Mouse (Mus musculus): ENCODE results near the gene Gm9945.

Gm9945 gene

DNA sequence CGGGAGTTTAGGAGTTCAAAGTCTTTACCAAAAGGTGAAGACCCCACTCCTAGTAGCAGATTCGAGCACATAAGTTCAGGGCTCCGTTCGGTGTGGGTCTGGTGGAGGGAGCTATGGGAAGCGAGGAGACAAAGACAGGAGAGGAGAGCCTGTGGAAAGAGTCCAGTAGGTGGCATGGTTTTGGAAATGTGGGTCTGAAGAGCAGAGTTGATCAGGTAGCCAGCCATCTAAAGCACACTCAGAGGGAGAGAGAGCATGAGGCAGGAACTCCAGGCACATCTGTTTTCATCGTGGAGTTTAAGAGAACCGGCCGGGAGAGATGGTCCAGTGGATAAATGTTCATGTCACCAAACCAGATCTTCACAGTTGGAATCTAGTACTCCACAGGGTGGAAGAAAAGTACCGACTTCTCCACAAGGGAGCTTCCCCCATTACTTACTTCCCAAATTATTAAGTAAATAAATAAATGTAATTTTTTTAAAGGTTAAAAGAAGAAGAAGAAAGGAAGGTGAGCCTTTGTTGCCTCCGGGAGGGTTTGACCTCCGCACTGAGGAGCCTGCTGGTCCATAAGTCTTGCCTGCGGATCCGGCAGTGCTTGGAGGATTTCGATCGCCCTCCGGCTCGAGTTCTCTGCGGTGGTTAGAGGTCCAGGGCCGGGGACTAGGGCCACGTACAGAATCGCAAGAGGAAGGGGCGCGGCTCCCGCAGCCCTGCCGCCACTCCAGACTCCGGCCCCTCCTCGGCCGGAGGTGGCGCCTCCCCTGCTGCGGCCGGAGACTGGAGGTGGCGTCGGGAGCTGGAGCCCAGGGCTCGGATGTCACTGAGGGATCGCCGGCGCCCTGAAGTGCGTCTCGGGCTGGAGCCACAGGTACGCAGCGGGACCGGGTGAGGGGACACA, 23.2 kb upstream of the Gm9945 start, which contains the start of the genes Gm10447 and Shroom1:
Gene Gm10447, minus strand, starts transcription at position 637 of the 898 bp plus-strand sequence.
Gene Shroom1, plus strand, starts transcription at position 732 of the 898 bp plus-strand sequence.
- H3K4me3 ChIP-seq (replicated peaks; ENCODE audit: low read length): peak within 1 kb of the TSS; percentile 76
- H3K9me3 ChIP-seq (ENCODE audit: low read length): no peaks in the 10 kb centered on the region
- peaks cover 81% of the 10 kb centered on the region for H3K27me3 ChIP-seq (ENCODE audit: insufficient read depth, low read length)
- H3K4me1 ChIP-seq (replicated peaks; ENCODE audit: low read depth, low read length): peaks cover 19% of the 10 kb centered on the region
- H3K36me3 ChIP-seq (ENCODE audit: insufficient read depth, low read length): no peaks in the 10 kb centered on the region
- TF ChIP-seq CTCF (conservative IDR thresholded peaks at IDR 0.05; ENCODE audit: low read length) (peak; percentile 13; the same call in 1 of the 2 replicates), NANOG (IDR thresholded peaks at IDR 0.05; ENCODE audit: borderline replicate concordance, low read length) (no peak), POU5F1 (IDR thresholded peaks at IDR 0.05; ENCODE audit: borderline replicate concordance, low read length) (no peak)

GRCm38 (mm10) chr11:53457372-53457954, 22.5 kb upstream of the Gm9945 start:
- Histone ChIP-seq H3K4me3 (replicated peaks; ENCODE audit: low read length) (peak overlapping the region; percentile 76), H3K4me1 (replicated peaks; ENCODE audit: low read depth, low read length) (peaks cover 27% of the 10 kb centered on the region), H3K27me3 (ENCODE audit: insufficient read depth, low read length) (peaks cover 87% of the 10 kb centered on the region), H3K9me3 (ENCODE audit: low read length) (no peaks in the 10 kb centered on the region), H3K36me3 (ENCODE audit: insufficient read depth, low read length) (no peaks in the 10 kb centered on the region)
- TF ChIP-seq NANOG (IDR thresholded peaks at IDR 0.05; ENCODE audit: borderline replicate concordance, low read length) (no peak), POU5F1 (IDR thresholded peaks at IDR 0.05; ENCODE audit: borderline replicate concordance, low read length) (no peak), CTCF (conservative IDR thresholded peaks at IDR 0.05; ENCODE audit: low read length) (0 out of 2 replicates have a peak, but pooled peaks have one; percentile 5)

GRCm38 (mm10) chr11:53458996-53459395, 21.0 kb upstream of the Gm9945 start:
- no peaks in the 10 kb centered on the region for H3K9me3 ChIP-seq (ENCODE audit: low read length)
- peaks cover 39% of the 10 kb centered on the region for H3K4me1 ChIP-seq (replicated peaks; ENCODE audit: low read depth, low read length)
- TF ChIP-seq POU5F1 (IDR thresholded peaks at IDR 0.05; ENCODE audit: borderline replicate concordance, low read length) (no peak), CTCF (conservative IDR thresholded peaks at IDR 0.05; ENCODE audit: low read length) (no peak), NANOG (IDR thresholded peaks at IDR 0.05; ENCODE audit: borderline replicate concordance, low read length) (no peak)
- H3K4me3 ChIP-seq (replicated peaks; ENCODE audit: low read length): no peak overlapping the region
- peaks cover 93% of the 10 kb centered on the region for H3K27me3 ChIP-seq (ENCODE audit: insufficient read depth, low read length)
- H3K36me3 ChIP-seq (ENCODE audit: insufficient read depth, low read length): no peaks in the 10 kb centered on the region

DNA sequence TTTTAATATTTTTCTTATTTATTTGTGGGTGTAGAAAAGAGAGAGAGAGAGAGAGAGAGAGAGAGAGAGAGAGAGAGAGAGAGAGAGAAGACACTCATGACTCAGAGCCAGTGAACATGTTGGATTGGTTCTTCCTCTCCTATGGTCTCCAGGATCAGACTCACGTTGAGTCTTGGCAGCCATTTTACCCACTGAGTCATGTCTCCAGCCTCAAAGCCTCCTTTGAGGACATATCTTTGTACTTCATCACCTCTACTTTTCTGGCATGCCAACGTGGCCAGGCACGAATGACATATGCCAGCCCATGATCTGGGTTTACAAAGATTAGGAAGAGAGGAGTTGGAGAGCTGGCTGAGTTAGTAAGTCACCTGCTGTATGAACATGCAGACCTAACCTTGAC, 19.8 kb upstream of the Gm9945 start:
- no peaks in the 10 kb centered on the region for H3K9me3 ChIP-seq (ENCODE audit: low read length)

DNA sequence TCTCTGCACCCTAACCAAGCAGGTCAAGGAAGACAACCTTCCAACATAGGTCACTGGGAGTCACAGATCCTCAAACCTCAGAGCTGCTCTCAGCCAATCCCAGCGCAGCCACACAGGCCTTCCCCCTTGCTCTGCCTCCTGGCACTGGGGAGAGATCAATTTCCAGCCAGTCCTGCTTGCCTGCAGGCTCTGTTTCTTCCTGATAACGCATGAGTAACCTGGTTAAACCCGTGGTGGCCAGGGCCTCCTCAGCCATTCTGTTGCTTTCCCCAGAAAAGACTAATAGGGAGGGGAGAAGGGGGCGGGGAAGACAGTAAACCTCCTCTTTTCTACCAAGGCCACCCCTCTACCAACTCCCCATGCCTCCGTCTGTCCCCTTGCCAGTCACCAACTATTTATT, 18.2 kb upstream of the Gm9945 start:
- TF ChIP-seq POU5F1 (IDR thresholded peaks at IDR 0.05; ENCODE audit: borderline replicate concordance, low read length): no peak
- no peak for TF ChIP-seq CTCF (conservative IDR thresholded peaks at IDR 0.05; ENCODE audit: low read length)
- no peak for TF ChIP-seq NANOG (IDR thresholded peaks at IDR 0.05; ENCODE audit: borderline replicate concordance, low read length)
- Histone ChIP-seq H3K27me3 (ENCODE audit: insufficient read depth, low read length) (peaks cover 96% of the 10 kb centered on the region), H3K4me3 (replicated peaks; ENCODE audit: low read length) (no peak overlapping the region), H3K4me1 (replicated peaks; ENCODE audit: low read depth, low read length) (peaks cover 57% of the 10 kb centered on the region), H3K9me3 (ENCODE audit: low read length) (no peaks in the 10 kb centered on the region), H3K36me3 (ENCODE audit: insufficient read depth, low read length) (no peaks in the 10 kb centered on the region)

More for the DNA sequence above, 19.8 kb upstream of the Gm9945 start:
- no peaks in the 10 kb centered on the region for H3K36me3 ChIP-seq (ENCODE audit: insufficient read depth, low read length)
- H3K4me1 ChIP-seq (replicated peaks; ENCODE audit: low read depth, low read length): peaks cover 46% of the 10 kb centered on the region
- H3K27me3 ChIP-seq (ENCODE audit: insufficient read depth, low read length): peaks cover 97% of the 10 kb centered on the region
- TF ChIP-seq POU5F1 (IDR thresholded peaks at IDR 0.05; ENCODE audit: borderline replicate concordance, low read length): no peak
- no peak for TF ChIP-seq CTCF (conservative IDR thresholded peaks at IDR 0.05; ENCODE audit: low read length)
- no peak for TF ChIP-seq NANOG (IDR thresholded peaks at IDR 0.05; ENCODE audit: borderline replicate concordance, low read length)
- H3K4me3 ChIP-seq (replicated peaks; ENCODE audit: low read length): no peak overlapping the region

DNA sequence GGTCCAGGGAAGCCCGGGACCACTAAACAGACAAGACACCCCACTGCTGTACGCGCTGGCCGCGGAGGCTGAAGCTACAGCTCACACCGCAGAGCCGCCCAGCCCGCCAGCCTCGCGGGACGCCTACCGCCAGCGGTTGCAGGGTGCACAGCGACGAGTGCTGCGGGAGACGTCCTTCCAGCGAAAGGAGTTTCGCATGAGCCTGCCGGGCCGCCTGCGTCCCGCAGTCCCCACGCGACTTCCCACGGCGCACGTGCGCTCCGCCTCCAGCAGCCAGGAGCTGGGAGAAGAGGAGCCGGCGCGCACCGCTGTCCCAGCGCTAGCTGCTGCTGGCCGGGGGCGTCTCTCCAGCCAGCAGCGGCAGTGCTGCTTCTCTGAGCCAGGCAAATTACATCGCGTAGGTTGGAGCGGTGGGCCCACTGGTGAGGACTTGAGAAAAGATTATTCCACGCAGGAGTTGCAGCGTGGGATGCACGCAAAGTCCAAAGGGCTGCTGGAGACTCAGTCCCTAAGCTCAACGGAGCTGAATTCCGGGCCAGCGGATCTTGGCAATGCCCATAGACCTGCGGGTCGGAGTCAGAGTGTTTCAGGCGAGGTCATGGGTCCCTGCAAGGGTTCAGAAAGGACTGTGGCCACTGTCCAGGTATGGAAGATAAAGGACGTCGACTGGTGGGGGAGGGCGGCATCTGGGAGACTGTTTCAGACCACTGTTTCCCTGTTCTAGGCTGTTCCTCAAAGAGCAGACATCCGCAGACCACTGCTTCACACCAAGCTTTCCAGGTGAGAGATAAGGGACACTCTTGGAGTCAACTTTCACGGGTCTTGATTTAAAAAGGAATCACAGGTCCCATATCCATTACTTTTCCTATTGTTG, 16.2 kb upstream of the Gm9945 start:
- H3K4me1 ChIP-seq (replicated peaks; ENCODE audit: low read depth, low read length): peaks cover 56% of the 10 kb centered on the region
- H3K36me3 ChIP-seq (ENCODE audit: insufficient read depth, low read length): no peaks in the 10 kb centered on the region
- H3K27me3 ChIP-seq (ENCODE audit: insufficient read depth, low read length): peaks cover 95% of the 10 kb centered on the region
- peak overlapping the region; percentile 79 for H3K4me3 ChIP-seq (replicated peaks; ENCODE audit: low read length)
- TF ChIP-seq CTCF (conservative IDR thresholded peaks at IDR 0.05; ENCODE audit: low read length): no peak
- no peaks in the 10 kb centered on the region for H3K9me3 ChIP-seq (ENCODE audit: low read length)

- H3K4me3 ChIP-seq (replicated peaks; ENCODE audit: low read length): peak overlapping the region; percentile 72
- H3K9me3 ChIP-seq (ENCODE audit: low read length): no peaks in the 10 kb centered on the region
- H3K36me3 ChIP-seq (ENCODE audit: insufficient read depth, low read length): no peaks in the 10 kb centered on the region
- H3K4me1 ChIP-seq (replicated peaks; ENCODE audit: low read depth, low read length): peaks cover 59% of the 10 kb centered on the region
- TF ChIP-seq NANOG (IDR thresholded peaks at IDR 0.05; ENCODE audit: borderline replicate concordance, low read length) (no peak), CTCF (conservative IDR thresholded peaks at IDR 0.05; ENCODE audit: low read length) (peak; percentile 74)
- peaks cover 98% of the 10 kb centered on the region for H3K27me3 ChIP-seq (ENCODE audit: insufficient read depth, low read length)
These were observed 13.6 kb upstream of the Gm9945 start for GRCm38 (mm10) chr11:53466231-53466971.

Data from E14TG2a.4 (cell line).